Mouse (Mus musculus) liver, embryonic 15.5 days (tissue): ENCODE data around the gene Chchd6. TPM values are rescaled to one million over a fixed set of nuclear protein-coding genes. Genes with fewer than 3 reads are reported as not detected.

Experiments used
- ATAC-seq: fragments of 200-750 bp; cut with Nextera tagmentation; 2 replicates; pipeline ENCODE4 v1.8.0; 2017; ENCODE audit warnings: moderate number of reproducible peaks, mild to moderate bottlenecking, moderate library complexity; ENCODE audit not compliant: insufficient read depth
- H3K27ac ChIP-seq: fragments of 300-500 bp; sonication (generic); replicated peaks from 2 replicates; pipeline ENCODE4 v1.5.1; 2015; ENCODE audit warnings: mild to moderate bottlenecking, inconsistent platforms
- H3K27me3 ChIP-seq: fragments of 300-500 bp; sonication (generic); 2 replicates; pipeline ENCODE4 v1.6.1; 2015; ENCODE audit warnings: mild to moderate bottlenecking, inconsistent platforms
- H3K36me3 ChIP-seq: fragments of 300-500 bp; sonication (generic); replicated peaks from 2 replicates; pipeline ENCODE4 v1.6.1; 2015; ENCODE audit warnings: moderate library complexity, mild to moderate bottlenecking, inconsistent platforms
- H3K4me1 ChIP-seq: fragments of 300-500 bp; sonication (generic); replicated peaks from 2 replicates; pipeline ENCODE4 v1.6.1; 2015; ENCODE audit warnings: inconsistent platforms
- H3K4me2 ChIP-seq: fragments of 300-500 bp; sonication (generic); 2 replicates; pipeline ENCODE4 v1.6.1; 2015; ENCODE audit warnings: moderate library complexity, mild to moderate bottlenecking, inconsistent platforms
- H3K4me3 ChIP-seq: fragments of 300-500 bp; sonication (generic); replicated peaks from 2 replicates; pipeline ENCODE4 v1.5.1; 2015; ENCODE audit warnings: mild to moderate bottlenecking, inconsistent platforms
- H3K9ac ChIP-seq: fragments of 300-500 bp; sonication (generic); 2 replicates; pipeline ENCODE4 v1.6.1; 2015; ENCODE audit warnings: moderate library complexity, mild to moderate bottlenecking, inconsistent platforms
- H3K9me3 ChIP-seq: fragments of 300-500 bp; sonication (generic); replicated peaks from 2 replicates; pipeline ENCODE4 v1.6.1; 2016; ENCODE audit warnings: inconsistent platforms
- WGBS: fragments of 180-500 bp; shearing (Covaris S2); methylation state at CpG from one replicate; pipeline ENCODE4 v1.1.7; 2015; ENCODE audit warnings: mixed read lengths; ENCODE audit not compliant: insufficient replicate concordance; 5-methylcytosine and 5-hydroxymethylcytosine counted together
- polyA plus RNA-seq: library from polyadenylated mRNA; unstranded; fragments of >200 nt; fragmentation: Nextera tagmentation; extraction: Ambion mirVana; gene quantifications from 2 replicates; pipeline ENCODE4 v1.2.1, GENCODE M21; 2015

Gene Chchd6
- polyA plus RNA-seq, 1 experiment from 2014 or later, result 12.3 TPM

- Histone ChIP-seq H3K4me2 (no peak overlapping the region), H3K4me3 (no peak overlapping the region), H3K9ac (no peak overlapping the region), H3K36me3 (no peaks in the 10 kb centered on the region), H3K27me3 (peaks cover 8% of the 10 kb centered on the region; the same call in 1 of the 2 replicates), H3K27ac (no peak overlapping the region), H3K4me1 (peaks cover 8% of the 10 kb centered on the region; the same call in 1 of the 2 replicates), H3K9me3 (no peaks in the 10 kb centered on the region)
- 69% methylated on average over 3 of the region's 3 CpGs for WGBS
- no peak for ATAC-seq
These were observed 176.2 kb downstream of the Chchd6 start for GRCm38 (mm10) chr6:89419066-89419815.

DNA sequence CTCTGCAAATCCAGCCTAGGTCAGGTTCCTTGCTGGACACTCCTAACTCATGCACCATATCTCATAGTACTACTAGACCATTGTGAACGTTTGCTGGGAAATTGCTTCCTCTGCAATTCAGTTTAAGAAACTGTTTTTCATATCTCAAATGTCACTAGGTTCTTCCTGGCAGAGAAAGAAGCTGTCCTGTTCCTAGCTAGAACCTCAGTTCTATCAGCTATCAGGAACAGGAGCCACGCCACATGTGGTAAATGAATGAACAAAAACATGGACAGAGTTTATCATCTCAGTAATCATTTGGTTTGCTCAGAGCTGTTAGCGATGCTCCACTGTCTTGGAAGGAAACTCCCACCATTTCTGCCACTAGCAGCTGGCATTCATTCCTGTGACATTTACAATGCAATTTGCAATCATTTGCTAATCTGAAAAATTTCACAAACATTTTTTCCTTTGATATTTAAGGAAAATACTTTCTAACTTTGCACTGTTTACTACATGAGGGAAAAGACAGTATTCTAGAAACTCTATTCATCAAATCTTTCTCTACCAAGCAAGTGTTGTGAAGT is 179.3 kb downstream of the Chchd6 start:
- Histone ChIP-seq H3K9me3 (no peaks in the 10 kb centered on the region), H3K4me3 (no peak overlapping the region), H3K27ac (no peak overlapping the region), H3K27me3 (peaks cover 8% of the 10 kb centered on the region; the same call in 1 of the 2 replicates), H3K4me2 (no peak overlapping the region), H3K36me3 (no peaks in the 10 kb centered on the region), H3K9ac (no peak overlapping the region), H3K4me1 (peaks cover 14% of the 10 kb centered on the region)
- 30% methylated on average over 3 of the region's 3 CpGs for WGBS
- ATAC-seq, result no peak

DNA sequence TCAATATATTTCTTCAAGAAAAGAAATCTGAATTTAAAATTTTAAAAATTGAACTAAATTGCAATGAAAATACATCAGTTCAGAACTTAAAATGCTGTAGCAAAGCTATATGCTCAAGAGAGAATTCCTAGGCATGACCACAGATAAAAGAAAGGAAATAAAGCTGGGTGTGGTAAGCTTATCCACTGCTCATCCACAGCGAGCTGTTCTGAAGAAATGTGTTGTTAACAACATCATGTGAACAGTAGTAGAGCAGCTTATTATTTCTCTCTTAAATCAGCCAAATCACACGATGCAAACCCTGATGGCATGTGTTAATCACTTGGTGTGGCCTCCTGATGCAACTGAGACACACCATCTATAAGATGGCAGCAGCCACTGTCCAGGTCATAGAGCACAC is 180.4 kb downstream of the Chchd6 start:
- 21% methylated on average over 2 of the region's 2 CpGs for whole genome bisulfite sequencing

GRCm38 (mm10) chr6:89414126-89414525 is 181.3 kb downstream of the Chchd6 start:
- Histone ChIP-seq H3K4me3 (no peak overlapping the region), H3K4me1 (peaks cover 14% of the 10 kb centered on the region), H3K4me2 (no peak overlapping the region), H3K9ac (no peak overlapping the region), H3K27me3 (no peaks in the 10 kb centered on the region), H3K27ac (no peak overlapping the region), H3K36me3 (no peaks in the 10 kb centered on the region), H3K9me3 (no peaks in the 10 kb centered on the region)
- ATAC-seq, result no peak
- WGBS, result 63% methylated on average over 4 of the region's 4 CpGs

More for the DNA sequence above, 180.4 kb downstream of the Chchd6 start:
- ATAC-seq, result no peak
- peaks cover 14% of the 10 kb centered on the region for H3K4me1 ChIP-seq
- H3K9ac ChIP-seq, result no peak overlapping the region
- no peak overlapping the region for H3K4me3 ChIP-seq
- no peak overlapping the region for H3K4me2 ChIP-seq
- peaks cover 3% of the 10 kb centered on the region; the same call in 1 of the 2 replicates for H3K27me3 ChIP-seq
- H3K27ac ChIP-seq, result no peak overlapping the region
- no peaks in the 10 kb centered on the region for H3K9me3 ChIP-seq
- no peaks in the 10 kb centered on the region for H3K36me3 ChIP-seq

DNA sequence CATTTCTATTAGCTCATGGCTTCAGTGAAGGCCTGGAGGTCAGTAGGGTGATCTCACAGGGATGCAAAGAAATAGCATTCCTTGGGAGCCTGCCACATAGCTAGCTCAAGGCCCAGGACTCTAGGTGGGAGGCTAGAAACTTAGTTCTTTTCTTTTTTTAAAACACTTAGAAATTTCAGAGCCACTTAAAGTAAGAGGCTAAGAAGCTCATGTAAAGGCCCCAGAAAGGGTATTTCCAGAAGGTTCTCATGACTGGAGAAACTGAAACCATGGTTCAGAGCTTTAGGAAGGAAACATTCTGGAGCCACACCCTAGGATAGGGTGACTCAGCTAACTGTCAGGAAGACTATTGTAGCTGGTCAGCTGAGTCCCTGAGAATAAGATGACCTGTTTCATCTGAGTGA is 182.0 kb downstream of the Chchd6 start:
- Histone ChIP-seq H3K4me3 (no peak overlapping the region), H3K4me1 (peaks cover 14% of the 10 kb centered on the region), H3K27me3 (no peaks in the 10 kb centered on the region), H3K27ac (no peak overlapping the region), H3K9ac (no peak overlapping the region), H3K9me3 (no peaks in the 10 kb centered on the region), H3K36me3 (no peaks in the 10 kb centered on the region), H3K4me2 (0 out of 2 replicates have a peak overlapping the region, but pooled peaks have one; percentile 3)
- ATAC-seq, result no peak

DNA sequence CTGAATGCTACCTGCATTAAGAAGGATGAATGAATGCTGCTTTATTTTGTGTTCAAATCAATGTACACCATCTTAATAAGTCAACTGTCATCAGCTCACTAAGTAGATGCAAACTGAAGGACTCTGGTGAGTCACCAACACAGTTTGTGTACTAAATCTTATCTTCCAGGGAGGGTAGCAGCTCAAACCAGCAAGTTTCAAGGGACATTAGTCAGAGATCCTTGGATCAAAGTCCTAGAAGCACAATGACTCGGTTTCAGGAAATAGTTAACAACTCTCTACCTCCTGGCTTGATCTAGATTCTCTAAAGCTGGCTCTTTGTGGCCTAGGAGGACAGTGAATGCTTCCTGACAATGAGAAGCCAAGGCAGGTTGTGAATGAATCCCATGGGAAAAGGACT is 182.9 kb downstream of the Chchd6 start:
- no peaks in the 10 kb centered on the region for H3K27me3 ChIP-seq
- H3K4me3 ChIP-seq, result no peak overlapping the region
- H3K4me2 ChIP-seq, result no peak overlapping the region
- no peak overlapping the region for H3K27ac ChIP-seq
- no peaks in the 10 kb centered on the region for H3K9me3 ChIP-seq
- H3K36me3 ChIP-seq, result no peaks in the 10 kb centered on the region
- H3K9ac ChIP-seq, result no peak overlapping the region
- ATAC-seq, result no peak
- WGBS, result 35% methylated on average over 1 of the region's 1 CpGs
- H3K4me1 ChIP-seq, result peaks cover 14% of the 10 kb centered on the region

DNA sequence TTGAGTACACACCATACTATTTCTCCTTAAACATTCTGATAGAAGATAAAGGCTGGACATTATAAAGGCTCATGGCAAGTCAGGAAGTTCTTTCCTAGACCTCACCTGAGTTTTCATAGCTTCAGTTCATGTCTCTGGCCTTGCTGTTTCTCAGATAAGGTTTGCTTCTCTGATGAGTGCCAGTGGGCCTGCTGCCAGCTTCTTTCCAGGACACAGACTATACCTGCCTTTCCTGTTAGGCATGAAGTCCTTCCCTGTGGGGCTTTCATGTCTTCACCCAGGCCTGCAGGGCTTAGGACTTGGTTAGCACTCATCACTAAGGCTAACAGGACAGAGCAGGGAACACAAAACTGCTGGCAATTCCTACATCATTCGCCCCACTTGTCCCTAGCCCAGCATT is 186.4 kb downstream of the Chchd6 start:
- Histone ChIP-seq H3K9me3 (no peaks in the 10 kb centered on the region), H3K9ac (no peak overlapping the region), H3K36me3 (no peaks in the 10 kb centered on the region), H3K27ac (no peak overlapping the region), H3K4me1 (peaks cover 10% of the 10 kb centered on the region), H3K4me2 (no peak overlapping the region), H3K4me3 (no peak overlapping the region), H3K27me3 (no peaks in the 10 kb centered on the region)
- WGBS, result 52% methylated on average over 1 of the region's 1 CpGs
- no peak for ATAC-seq

GRCm38 (mm10) chr6:89408259-89408658 is 187.2 kb downstream of the Chchd6 start:
- WGBS, result 51% methylated on average over 5 of the region's 5 CpGs
- H3K36me3 ChIP-seq, result no peaks in the 10 kb centered on the region
- H3K27ac ChIP-seq, result no peak overlapping the region
- H3K9me3 ChIP-seq, result no peaks in the 10 kb centered on the region
- H3K4me2 ChIP-seq, result no peak overlapping the region
- H3K4me1 ChIP-seq, result peaks cover 2% of the 10 kb centered on the region; the same call in 1 of the 2 replicates
- no peak overlapping the region for H3K9ac ChIP-seq
- H3K4me3 ChIP-seq, result no peak overlapping the region
- H3K27me3 ChIP-seq, result no peaks in the 10 kb centered on the region
- no peak for ATAC-seq

DNA sequence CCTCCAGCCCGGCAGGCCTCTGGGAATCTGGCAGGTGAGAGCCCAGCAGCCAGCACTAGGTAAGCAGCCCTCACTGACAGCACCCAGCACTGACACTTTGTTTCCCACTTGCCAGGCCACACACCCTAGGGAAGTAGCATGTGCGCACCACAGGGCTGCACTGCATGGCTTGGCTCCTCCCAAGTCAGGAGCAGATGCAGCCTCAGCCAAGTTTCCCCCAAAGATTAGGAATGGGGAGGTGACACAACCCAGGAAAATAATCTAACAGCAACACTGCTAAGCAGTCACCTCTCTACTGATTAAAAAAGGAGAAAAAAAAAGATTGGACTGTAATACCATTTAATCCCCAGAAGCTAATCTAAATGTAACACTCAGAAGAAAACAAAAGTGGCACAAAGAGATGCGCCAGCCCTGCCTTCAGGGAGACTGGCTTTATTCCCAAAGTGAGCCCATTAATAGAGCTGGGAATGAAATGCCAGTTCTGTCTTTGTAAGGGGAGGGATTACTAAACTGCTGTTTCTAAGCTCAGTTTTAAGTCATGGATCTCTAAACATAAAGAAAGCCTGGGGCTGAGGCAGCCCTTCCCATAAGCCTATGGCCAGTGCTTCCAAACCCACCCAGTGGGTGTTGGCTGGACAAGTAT is 188.1 kb downstream of the Chchd6 start:
- Histone ChIP-seq H3K36me3 (no peaks in the 10 kb centered on the region), H3K9ac (no peak overlapping the region), H3K27ac (no peak overlapping the region), H3K4me3 (no peak overlapping the region), H3K27me3 (no peaks in the 10 kb centered on the region), H3K4me2 (no peak overlapping the region), H3K4me1 (no peaks in the 10 kb centered on the region), H3K9me3 (no peaks in the 10 kb centered on the region)
- ATAC-seq, result no peak
- 51% methylated on average over 3 of the region's 3 CpGs for WGBS

DNA sequence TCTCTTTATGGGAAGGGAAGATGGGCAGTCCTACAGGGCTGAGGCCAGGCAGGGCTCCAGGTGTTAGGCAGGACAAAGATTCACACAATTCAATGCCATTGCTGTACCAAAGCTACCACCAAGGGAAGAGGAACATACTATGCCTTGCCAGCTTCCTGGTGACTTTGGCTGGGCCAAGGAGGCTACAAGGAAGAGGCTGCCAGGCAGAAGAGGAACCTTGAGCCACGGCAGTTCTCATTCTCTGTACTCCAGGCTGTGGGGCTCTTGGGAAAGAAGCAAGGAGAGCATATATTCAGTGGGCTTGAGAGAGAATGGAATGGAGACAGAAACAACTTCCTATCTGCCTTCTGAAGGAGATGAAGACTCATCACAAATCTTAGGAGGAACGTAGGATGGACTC is 190.5 kb downstream of the Chchd6 start:
- Histone ChIP-seq H3K4me1 (no peaks in the 10 kb centered on the region), H3K27ac (no peak overlapping the region), H3K27me3 (no peaks in the 10 kb centered on the region), H3K4me3 (no peak overlapping the region), H3K9me3 (no peaks in the 10 kb centered on the region), H3K9ac (no peak overlapping the region), H3K4me2 (no peak overlapping the region), H3K36me3 (no peaks in the 10 kb centered on the region)
- 60% methylated on average over 2 of the region's 2 CpGs for WGBS
- ATAC-seq, result no peak
